13 mouse cellular contexts compared by ENCODE assay signal in the genomic region with DNA sequence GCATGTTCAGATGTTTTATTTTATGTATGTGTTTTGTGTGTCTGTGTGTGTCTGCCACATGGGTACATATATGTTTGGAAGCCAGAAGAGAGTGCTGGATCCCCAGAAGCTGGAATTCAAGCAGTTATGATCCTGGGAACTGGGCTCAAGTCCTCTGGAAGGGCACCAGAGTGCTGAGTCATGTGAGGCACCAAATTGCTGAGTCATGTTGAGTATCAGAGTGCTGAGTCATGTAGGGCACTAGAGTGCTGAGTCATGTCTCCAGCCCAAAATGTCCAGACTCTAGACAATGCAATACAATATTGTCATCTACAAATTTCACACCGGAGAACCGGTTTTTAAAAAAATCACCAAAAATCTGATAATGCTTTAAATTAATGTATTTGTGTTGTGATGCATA.
A peak's percentile ranks its signal among the peaks of the same experiment; 100 is the strongest.
DNase-seq lines count a peak whose midpoint lies in the region; ATAC-seq and TF ChIP-seq lines count a peak whose summit lies in the region.
"Had no signal": no experiment of that assay in that cellular context is flagged by ENCODE, and none has a peak within 500 bp of the region (broad histone marks: within the 10 kb centered on the region; RNA-seq: fewer than 3 reads in every experiment).

No protein-coding gene starts in this region.

- no peaks in the 10 kb centered on the region for H3K36me3 ChIP-seq in hindbrain, postnatal 0 days (ENCODE audit: insufficient read depth, low read length)
- H3K36me3 ChIP-seq in hindbrain, embryonic 12.5 days = no peaks in the 10 kb centered on the region
- no peaks in the 10 kb centered on the region for H3K36me3 ChIP-seq in forebrain, postnatal 0 days (ENCODE audit: insufficient read depth)
- H3K36me3 ChIP-seq: embryonic facial prominence, embryonic 15.5 days; heart, embryonic 15.5 days had no signal

- WGBS in hindbrain, postnatal 0 days = 98% methylated on average over 2 of the region's 2 CpGs
- WGBS in hindbrain, embryonic 12.5 days = 90% methylated on average over 2 of the region's 2 CpGs
- 96% methylated on average over 2 of the region's 2 CpGs for WGBS in forebrain, postnatal 0 days

- intact Hi-C loops in heart, postnatal 25 days (cut with DNase I) = no loop called here

- no peak for TF ChIP-seq CTCF in hindbrain, postnatal 0 days (IDR thresholded peaks at IDR 0.05; ENCODE audit: low read depth)
- TF ChIP-seq CTCF in forebrain, postnatal 0 days (IDR thresholded peaks at IDR 0.05; ENCODE audit: low read depth) = no peak

- no peak for ATAC-seq in hindbrain, postnatal 0 days
- ATAC-seq in hindbrain, embryonic 12.5 days (ENCODE audit: low FRiP score) = no peak
- no peak for ATAC-seq in forebrain, postnatal 0 days
- ATAC-seq: intestine, embryonic 16.5 days had no signal

- no peaks in the 10 kb centered on the region for H3K4me1 ChIP-seq in hindbrain, postnatal 0 days (ENCODE audit: insufficient read depth, low read length)
- no peaks in the 10 kb centered on the region for H3K4me1 ChIP-seq in hindbrain, embryonic 12.5 days
- H3K4me1 ChIP-seq in forebrain, postnatal 0 days (ENCODE audit: insufficient read depth) = no peaks in the 10 kb centered on the region
- H3K4me1 ChIP-seq: embryonic facial prominence, embryonic 15.5 days; heart, embryonic 15.5 days had no signal

- H3K4me3 ChIP-seq in hindbrain, postnatal 0 days (ENCODE audit: low read length) = no peak overlapping the region
- no peak overlapping the region for H3K4me3 ChIP-seq in hindbrain, embryonic 12.5 days
- H3K4me3 ChIP-seq in forebrain, postnatal 0 days (ENCODE audit: low read depth, low read length) = no peak overlapping the region
- H3K4me3 ChIP-seq: embryonic facial prominence, embryonic 15.5 days; heart, embryonic 15.5 days had no signal

- peak; percentile 17 for DNase-seq in hindbrain, postnatal 0 days (ENCODE audit: low spot score)
- DNase-seq in MEL-GATA-1-ER (ENCODE audit: extremely low read depth, low read depth) = peak; percentile 41
- DNase-seq in c-Kit-positive CD71-positive TER-119-negative erythroid progenitor cells, embryonic 14.5 days (ENCODE audit: low read depth) = peak; percentile 9
- peak; percentile 21 for DNase-seq in mesoderm, embryonic 11.5 days (ENCODE audit: low read depth, low spot score)
- no peak for DNase-seq in heart, postnatal 25 days (ENCODE audit: low spot score)
- DNase-seq in forebrain, postnatal 0 days = no peak
- DNase-seq in kidney, adult 18-20 months = no peak
- DNase-seq: cerebellum, adult 18-20 months; lung, postnatal 10 days had no signal

- no peaks in the 10 kb centered on the region for H3K27me3 ChIP-seq in hindbrain, postnatal 0 days (ENCODE audit: insufficient read depth, low read length)
- no peaks in the 10 kb centered on the region for H3K27me3 ChIP-seq in hindbrain, embryonic 12.5 days
- H3K27me3 ChIP-seq in forebrain, postnatal 0 days (ENCODE audit: insufficient read depth, low read length) = no peaks in the 10 kb centered on the region
- H3K27me3 ChIP-seq: embryonic facial prominence, embryonic 15.5 days had no signal

- no peaks in the 10 kb centered on the region for H3K9me3 ChIP-seq in hindbrain, postnatal 0 days (ENCODE audit: low read length)
- H3K9me3 ChIP-seq in hindbrain, embryonic 12.5 days (replicated peaks) = no peaks in the 10 kb centered on the region
- H3K9me3 ChIP-seq in forebrain, postnatal 0 days (ENCODE audit: low read length) = no peaks in the 10 kb centered on the region
- H3K9me3 ChIP-seq: embryonic facial prominence, embryonic 15.5 days; heart, embryonic 15.5 days had no signal

- H3K27ac ChIP-seq in hindbrain, postnatal 0 days = no peak overlapping the region
- no peak overlapping the region for H3K27ac ChIP-seq in hindbrain, embryonic 12.5 days
- H3K27ac ChIP-seq in forebrain, postnatal 0 days (ENCODE audit: low read depth, low read length) = no peak overlapping the region
- H3K27ac ChIP-seq: embryonic facial prominence, embryonic 15.5 days; heart, embryonic 15.5 days had no signal

- no peak overlapping the region for H3K9ac ChIP-seq in hindbrain, postnatal 0 days (replicated peaks; ENCODE audit: low read length)
- no peak overlapping the region for H3K9ac ChIP-seq in hindbrain, embryonic 12.5 days
- no peak overlapping the region for H3K9ac ChIP-seq in forebrain, postnatal 0 days
- H3K9ac ChIP-seq: embryonic facial prominence, embryonic 15.5 days; heart, embryonic 15.5 days had no signal

- no peak overlapping the region for H3K4me2 ChIP-seq in hindbrain, postnatal 0 days (ENCODE audit: low read depth, low read length)
- no peak overlapping the region for H3K4me2 ChIP-seq in hindbrain, embryonic 12.5 days (replicated peaks)
- H3K4me2 ChIP-seq in forebrain, postnatal 0 days (ENCODE audit: low read depth) = no peak overlapping the region
- H3K4me2 ChIP-seq: embryonic facial prominence, embryonic 15.5 days; heart, embryonic 15.5 days had no signal

Comparison
In these comparisons a context has a peak if more than half of its experiments do, and no peak if none do; other contexts are left out.
1. DNase-seq: peak in hindbrain, postnatal 0 days (single experiment), MEL-GATA-1-ER (single experiment), c-Kit-positive CD71-positive TER-119-negative erythroid progenitor cells, embryonic 14.5 days (single experiment) and mesoderm, embryonic 11.5 days (single experiment); none in heart, postnatal 25 days (single experiment), forebrain, postnatal 0 days (single experiment) and kidney, adult 18-20 months (single experiment).